Mouse (Mus musculus): ENCODE results near the gene Cald1. TPM values are rescaled to one million over a fixed set of nuclear protein-coding genes. Genes with fewer than 3 reads are reported as not detected.

Gene Cald1
- polyA plus RNA-seq, 1 experiment from 2014 or later = 336 TPM

DNA sequence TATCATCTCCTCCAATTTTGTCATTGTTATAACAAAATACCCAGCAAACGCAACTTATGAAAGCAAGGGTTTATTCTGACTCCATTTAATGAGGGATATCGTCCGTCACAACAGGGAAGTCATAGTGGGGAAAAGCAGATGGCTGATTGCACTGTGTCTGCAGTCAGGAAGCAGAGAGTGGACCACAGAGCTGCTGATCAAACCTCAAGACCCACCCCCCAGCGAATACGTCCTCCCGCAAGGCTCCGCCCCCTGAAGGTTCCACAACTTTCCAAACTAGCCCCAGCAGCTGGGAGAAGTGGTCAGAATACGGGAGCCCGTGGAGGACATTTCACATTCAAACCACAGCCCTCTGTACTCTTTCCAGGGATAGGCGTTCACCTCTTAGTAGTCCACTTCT, 76.6 kb downstream of the Cald1 start:
- Histone ChIP-seq H3K36me3 (ENCODE audit: control insufficient read depth, insufficient read depth, low read length) (0 out of 2 replicates have a peak, but pooled peaks cover 4% of the 10 kb centered on the region), H3K4me3 (ENCODE audit: low read length) (no peak overlapping the region), H3K4me2 (ENCODE audit: low read depth, low read length) (no peak overlapping the region), H3K4me1 (ENCODE audit: control insufficient read depth, insufficient read depth, low read length) (no peaks in the 10 kb centered on the region), H3K27ac (ENCODE audit: low read length) (no peak overlapping the region), H3K27me3 (replicated peaks; ENCODE audit: control insufficient read depth, insufficient read depth, low read length) (no peaks in the 10 kb centered on the region), H3K9ac (ENCODE audit: low read depth, low read length) (no peak overlapping the region), H3K9me3 (ENCODE audit: control insufficient read depth, low read length) (no peaks in the 10 kb centered on the region)
- no peak for ATAC-seq
- 80% methylated on average over 10 of the region's 10 CpGs for WGBS

DNA sequence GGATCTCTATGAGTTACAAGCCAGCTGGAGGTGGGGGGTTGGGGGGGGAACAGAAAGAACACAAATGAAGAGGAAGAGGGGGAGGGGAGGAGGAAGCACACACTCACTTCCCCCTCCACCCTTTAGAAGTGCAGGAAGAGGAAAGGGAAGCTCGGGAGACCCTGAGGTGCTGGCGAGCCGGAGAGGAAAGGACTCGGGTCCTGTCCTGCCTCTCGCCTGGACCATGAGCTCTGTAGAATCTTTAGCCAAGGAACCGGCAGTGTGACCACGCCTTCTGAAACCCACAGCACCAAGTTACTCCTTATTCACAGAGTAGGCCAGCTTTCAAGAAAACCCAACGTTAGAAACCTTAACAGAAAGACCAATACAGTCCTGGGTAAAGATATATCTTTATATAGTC, 83.8 kb downstream of the Cald1 start:
- no peak for ATAC-seq
- Histone ChIP-seq H3K27me3 (replicated peaks; ENCODE audit: control insufficient read depth, insufficient read depth, low read length) (no peaks in the 10 kb centered on the region), H3K27ac (ENCODE audit: low read length) (0 out of 2 replicates have a peak overlapping the region, but pooled peaks have one; percentile 33), H3K4me3 (ENCODE audit: low read length) (no peak overlapping the region), H3K9ac (ENCODE audit: low read depth, low read length) (no peak overlapping the region), H3K4me1 (ENCODE audit: control insufficient read depth, insufficient read depth, low read length) (peaks cover 23% of the 10 kb centered on the region), H3K36me3 (ENCODE audit: control insufficient read depth, insufficient read depth, low read length) (no peaks in the 10 kb centered on the region), H3K4me2 (ENCODE audit: low read depth, low read length) (no peak overlapping the region), H3K9me3 (ENCODE audit: control insufficient read depth, low read length) (no peaks in the 10 kb centered on the region)
- 55% methylated on average over 8 of the region's 8 CpGs for WGBS

DNA sequence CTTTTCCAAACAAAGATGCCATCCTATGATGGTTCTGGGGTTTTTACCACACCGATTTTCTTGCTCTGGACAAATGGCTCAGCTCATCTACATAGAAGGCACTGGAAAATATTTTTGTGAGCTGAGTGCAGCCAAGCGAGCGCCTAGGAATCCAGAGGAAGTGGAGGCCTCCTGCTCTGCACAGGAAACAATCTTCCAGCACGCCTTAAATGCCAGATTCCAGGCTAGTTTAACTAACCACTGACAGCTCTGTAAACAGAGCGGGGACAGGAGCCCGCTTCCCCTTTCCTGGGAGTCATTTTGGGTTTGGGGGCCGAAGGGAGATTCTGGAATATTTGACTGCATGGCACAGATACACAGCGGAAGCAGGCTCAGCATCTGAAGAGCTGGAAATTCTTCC, 86.6 kb downstream of the Cald1 start:
- Histone ChIP-seq H3K4me2 (ENCODE audit: low read depth, low read length) (no peak overlapping the region), H3K9me3 (ENCODE audit: control insufficient read depth, low read length) (no peaks in the 10 kb centered on the region), H3K4me3 (ENCODE audit: low read length) (no peak overlapping the region), H3K9ac (ENCODE audit: low read depth, low read length) (0 out of 2 replicates have a peak overlapping the region, but pooled peaks have one; percentile 33), H3K36me3 (ENCODE audit: control insufficient read depth, insufficient read depth, low read length) (no peaks in the 10 kb centered on the region), H3K4me1 (ENCODE audit: control insufficient read depth, insufficient read depth, low read length) (peaks cover 23% of the 10 kb centered on the region), H3K27me3 (replicated peaks; ENCODE audit: control insufficient read depth, insufficient read depth, low read length) (no peaks in the 10 kb centered on the region), H3K27ac (ENCODE audit: low read length) (peak overlapping the region; percentile 74)
- no peak for ATAC-seq
- 24% methylated on average over 8 of the region's 8 CpGs for WGBS

DNA sequence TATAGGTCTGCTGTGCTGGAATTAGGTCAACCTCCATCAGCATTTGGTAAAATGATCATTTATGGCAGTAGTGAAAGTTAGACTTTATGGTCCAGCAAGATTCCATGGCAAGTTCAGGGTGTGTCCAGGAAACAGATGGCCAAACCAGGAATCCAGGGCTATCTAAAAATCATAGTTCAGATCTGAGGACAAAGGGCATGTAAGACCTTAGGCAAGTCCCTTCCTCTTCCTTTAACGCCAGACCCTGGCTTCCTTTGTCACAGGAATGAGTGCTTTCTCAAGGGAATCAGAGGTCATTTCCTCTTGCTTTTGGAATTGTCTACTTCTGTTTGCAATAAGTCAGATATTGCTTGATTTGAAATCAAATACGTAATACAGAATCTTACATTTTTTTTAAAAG, 90.7 kb downstream of the Cald1 start:
- no peak overlapping the region for H3K4me2 ChIP-seq (ENCODE audit: low read depth, low read length)

DNA sequence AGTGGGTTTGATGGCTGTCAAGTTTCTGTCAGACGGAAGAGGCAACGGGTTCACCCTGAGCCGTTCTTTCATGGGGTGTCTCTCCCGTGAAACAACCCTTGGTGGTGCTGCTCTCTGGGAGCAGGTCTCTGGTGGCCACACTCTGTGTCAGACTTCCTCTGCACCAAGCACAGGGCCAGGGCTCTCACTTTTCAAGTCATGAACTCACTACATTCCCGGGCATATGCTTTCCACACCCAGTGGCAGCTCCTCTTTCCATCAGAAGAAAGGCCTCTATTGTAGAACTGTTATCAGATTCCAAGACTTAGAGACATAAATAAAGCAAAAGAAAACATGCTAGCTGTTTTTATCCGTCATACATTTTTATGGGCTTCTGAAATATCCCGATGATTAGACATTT, 93.1 kb downstream of the Cald1 start:
- no peak overlapping the region for H3K4me3 ChIP-seq (ENCODE audit: low read length)
- no peak overlapping the region for H3K27ac ChIP-seq (ENCODE audit: low read length)
- no peaks in the 10 kb centered on the region for H3K27me3 ChIP-seq (replicated peaks; ENCODE audit: control insufficient read depth, insufficient read depth, low read length)
- no peaks in the 10 kb centered on the region for H3K36me3 ChIP-seq (ENCODE audit: control insufficient read depth, insufficient read depth, low read length)
- WGBS = 73% methylated on average over 7 of the region's 7 CpGs
- no peak overlapping the region for H3K4me2 ChIP-seq (ENCODE audit: low read depth, low read length)
- no peak overlapping the region for H3K9ac ChIP-seq (ENCODE audit: low read depth, low read length)
- no peaks in the 10 kb centered on the region for H3K9me3 ChIP-seq (ENCODE audit: control insufficient read depth, low read length)
- ATAC-seq = no peak
- H3K4me1 ChIP-seq (ENCODE audit: control insufficient read depth, insufficient read depth, low read length) = peaks cover 3% of the 10 kb centered on the region; the same call in 1 of the 2 replicates

More for the DNA sequence above, 90.7 kb downstream of the Cald1 start:
- Histone ChIP-seq H3K9ac (ENCODE audit: low read depth, low read length) (no peak overlapping the region), H3K27me3 (replicated peaks; ENCODE audit: control insufficient read depth, insufficient read depth, low read length) (no peaks in the 10 kb centered on the region), H3K9me3 (ENCODE audit: control insufficient read depth, low read length) (no peaks in the 10 kb centered on the region), H3K4me1 (ENCODE audit: control insufficient read depth, insufficient read depth, low read length) (peaks cover 14% of the 10 kb centered on the region), H3K4me3 (ENCODE audit: low read length) (no peak overlapping the region), H3K27ac (ENCODE audit: low read length) (no peak overlapping the region), H3K36me3 (ENCODE audit: control insufficient read depth, insufficient read depth, low read length) (no peaks in the 10 kb centered on the region)
- ATAC-seq = peak; percentile 82
- WGBS = 57% methylated on average over 2 of the region's 2 CpGs

DNA sequence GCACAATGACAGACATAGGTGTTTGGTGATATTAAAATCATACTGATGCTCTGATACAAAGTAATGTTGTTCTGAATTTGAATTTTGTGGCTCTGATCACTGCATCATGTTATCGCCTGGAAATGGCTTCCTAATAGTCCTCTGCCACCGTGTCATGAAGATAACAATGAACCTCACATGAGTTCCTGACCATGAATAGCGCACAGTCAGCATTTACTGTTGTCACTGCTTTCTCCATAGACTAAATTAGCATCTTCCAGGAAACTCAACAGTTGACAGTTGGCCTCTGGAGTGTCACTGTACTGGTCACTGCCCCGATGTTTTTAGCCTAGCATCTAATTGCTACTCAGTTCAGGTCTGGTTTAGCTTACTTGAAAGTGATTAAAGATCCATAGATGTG, 95.8 kb downstream of the Cald1 start:
- no peak for ATAC-seq
- Histone ChIP-seq H3K27me3 (replicated peaks; ENCODE audit: control insufficient read depth, insufficient read depth, low read length) (no peaks in the 10 kb centered on the region), H3K4me2 (ENCODE audit: low read depth, low read length) (no peak overlapping the region), H3K9me3 (ENCODE audit: control insufficient read depth, low read length) (no peaks in the 10 kb centered on the region), H3K9ac (ENCODE audit: low read depth, low read length) (no peak overlapping the region), H3K4me3 (ENCODE audit: low read length) (no peak overlapping the region), H3K4me1 (ENCODE audit: control insufficient read depth, insufficient read depth, low read length) (peaks cover 2% of the 10 kb centered on the region; the same call in 1 of the 2 replicates), H3K27ac (ENCODE audit: low read length) (no peak overlapping the region), H3K36me3 (ENCODE audit: control insufficient read depth, insufficient read depth, low read length) (no peaks in the 10 kb centered on the region)
- WGBS = 86% methylated on average over 4 of the region's 4 CpGs

DNA sequence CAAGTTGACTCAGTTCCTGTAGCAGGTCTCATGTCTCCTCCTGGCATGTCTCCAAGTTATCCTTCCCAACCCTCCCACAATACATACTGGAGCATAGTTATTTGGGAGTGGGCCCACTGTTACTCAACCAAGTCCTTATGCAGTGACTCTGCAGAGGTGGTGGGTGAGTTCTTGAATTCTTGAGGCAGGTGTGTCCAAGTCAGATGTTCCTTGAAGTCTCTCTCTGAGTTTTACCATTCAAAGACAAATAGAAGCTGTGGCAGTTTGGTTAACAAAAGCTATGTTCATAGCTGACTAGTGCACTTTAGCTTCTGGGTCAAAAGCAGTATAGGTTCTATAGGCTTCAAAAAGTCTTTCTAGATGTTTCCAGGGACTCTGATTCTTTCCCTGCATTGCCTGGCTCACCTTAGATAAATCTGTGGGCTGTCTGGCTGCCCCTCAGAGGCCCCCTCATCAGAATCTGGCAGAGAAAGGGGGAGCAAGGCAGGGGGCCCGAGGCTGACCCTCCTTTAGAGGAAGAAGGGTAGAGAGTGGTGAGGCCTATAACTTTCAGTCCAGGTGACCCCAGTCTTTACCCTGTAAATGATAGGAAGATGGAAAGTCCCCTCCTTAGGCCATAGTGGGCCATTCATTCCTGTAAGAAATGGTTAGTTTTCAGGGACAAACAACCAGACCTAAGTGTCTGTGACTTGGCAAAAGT, 105.3 kb downstream of the Cald1 start:
- peaks cover 14% of the 10 kb centered on the region; the same call in 1 of the 2 replicates for H3K36me3 ChIP-seq (ENCODE audit: control insufficient read depth, insufficient read depth, low read length)
- no peak overlapping the region for H3K27ac ChIP-seq (ENCODE audit: low read length)
- no peak overlapping the region for H3K4me2 ChIP-seq (ENCODE audit: low read depth, low read length)
- no peak overlapping the region for H3K9ac ChIP-seq (ENCODE audit: low read depth, low read length)
- peaks cover 13% of the 10 kb centered on the region; the same call in 1 of the 2 replicates for H3K9me3 ChIP-seq (ENCODE audit: control insufficient read depth, low read length)
- 68% methylated on average over 1 of the region's 1 CpGs for WGBS
- H3K4me3 ChIP-seq (ENCODE audit: low read length) = no peak overlapping the region
- peaks cover 11% of the 10 kb centered on the region for H3K4me1 ChIP-seq (ENCODE audit: control insufficient read depth, insufficient read depth, low read length)
- ATAC-seq = no peak
- H3K27me3 ChIP-seq (replicated peaks; ENCODE audit: control insufficient read depth, insufficient read depth, low read length) = no peaks in the 10 kb centered on the region

DNA sequence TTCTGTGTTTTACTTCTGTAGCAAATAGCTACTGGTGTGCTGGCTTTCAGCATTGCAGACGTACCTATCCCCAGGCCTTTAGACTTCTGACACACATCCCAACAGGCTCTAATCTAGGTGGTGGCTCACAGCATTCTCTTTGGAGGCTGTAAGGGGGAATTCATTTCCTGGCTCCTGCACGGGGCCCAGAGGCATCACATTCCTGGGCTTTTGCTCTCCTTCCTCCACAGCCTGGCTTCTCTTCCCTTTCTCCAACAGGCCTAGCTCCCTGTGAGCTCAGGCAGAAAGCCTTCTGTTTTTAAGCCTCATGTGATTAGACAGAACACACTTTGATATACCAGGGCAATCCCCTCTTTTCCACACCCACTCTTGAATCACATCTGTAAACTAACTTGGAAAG, 109.2 kb downstream of the Cald1 start:
- peaks cover 31% of the 10 kb centered on the region for H3K4me1 ChIP-seq (ENCODE audit: control insufficient read depth, insufficient read depth, low read length)
- no peak overlapping the region for H3K4me3 ChIP-seq (ENCODE audit: low read length)
- ATAC-seq = peak; percentile 14; the same call in 1 of the 2 replicates
- H3K9me3 ChIP-seq (ENCODE audit: control insufficient read depth, low read length) = peaks cover 13% of the 10 kb centered on the region; the same call in 1 of the 2 replicates
- 36% methylated on average over 2 of the region's 2 CpGs for WGBS
- H3K27me3 ChIP-seq (replicated peaks; ENCODE audit: control insufficient read depth, insufficient read depth, low read length) = no peaks in the 10 kb centered on the region
- peak overlapping the region; percentile 43; the same call in 1 of the 2 replicates for H3K27ac ChIP-seq (ENCODE audit: low read length)
- peaks cover 14% of the 10 kb centered on the region; the same call in 1 of the 2 replicates for H3K36me3 ChIP-seq (ENCODE audit: control insufficient read depth, insufficient read depth, low read length)
- no peak overlapping the region for H3K9ac ChIP-seq (ENCODE audit: low read depth, low read length)
- H3K4me2 ChIP-seq (ENCODE audit: low read depth, low read length) = no peak overlapping the region

DNA sequence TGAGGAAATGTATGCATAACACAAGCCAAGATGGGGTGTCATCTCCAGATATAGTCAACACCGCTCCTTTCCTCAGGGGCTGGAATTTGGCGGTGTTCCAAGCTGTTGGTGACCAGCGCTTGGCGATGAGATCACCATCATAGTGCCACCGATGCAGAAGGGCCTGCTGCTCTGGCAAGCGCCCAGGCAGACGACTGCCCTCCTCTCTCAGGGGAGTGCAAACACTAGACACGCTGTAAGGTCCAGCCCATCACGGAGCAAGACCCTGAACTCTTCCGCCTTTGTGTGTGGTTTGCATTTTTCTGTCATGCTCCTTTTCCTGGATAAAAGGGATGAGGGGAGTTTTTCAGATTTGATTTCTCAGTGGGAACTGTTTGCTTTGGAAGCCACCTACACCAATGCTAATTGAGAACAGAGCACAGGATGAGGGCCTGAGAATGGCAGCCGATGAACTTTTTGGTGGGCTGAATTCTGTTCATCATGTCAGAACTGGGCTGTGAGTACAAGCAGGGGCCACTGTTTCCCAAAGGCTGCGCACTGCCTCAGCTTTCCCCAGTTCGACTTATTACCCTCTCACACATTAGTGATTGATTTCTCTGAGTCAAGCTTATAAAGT, 110.5 kb downstream of the Cald1 start:
- Histone ChIP-seq H3K36me3 (ENCODE audit: control insufficient read depth, insufficient read depth, low read length) (0 out of 2 replicates have a peak, but pooled peaks cover 3% of the 10 kb centered on the region), H3K9me3 (ENCODE audit: control insufficient read depth, low read length) (peaks cover 9% of the 10 kb centered on the region; the same call in 1 of the 2 replicates), H3K9ac (ENCODE audit: low read depth, low read length) (peak overlapping the region; percentile 69), H3K4me2 (ENCODE audit: low read depth, low read length) (peak overlapping the region; percentile 58), H3K27me3 (replicated peaks; ENCODE audit: control insufficient read depth, insufficient read depth, low read length) (no peaks in the 10 kb centered on the region), H3K4me1 (ENCODE audit: control insufficient read depth, insufficient read depth, low read length) (peaks cover 31% of the 10 kb centered on the region), H3K27ac (ENCODE audit: low read length) (peak overlapping the region; percentile 68), H3K4me3 (ENCODE audit: low read length) (peak overlapping the region; percentile 49)
- 16% methylated on average over 13 of the region's 13 CpGs for WGBS
- peak; percentile 69 for ATAC-seq

All from intestine, embryonic 16.5 days (tissue).